Mouse (Mus musculus) mature B cell (primary cell): Measurements from ENCODE around the gene Akr1a1.
"Not testable (repeated sequence)": the region's sequence is repeated elsewhere in the genome, so short reads cannot be mapped to it uniquely, and the experiment has no call there.

Source experiments
- in situ Hi-C: fragments of 300-500 bp; cut with MboI; formaldehyde crosslinking; loops from 2 replicates; pipeline ENCODE4 v1.14.3; 2019

Akr1a1 gene

DNA sequence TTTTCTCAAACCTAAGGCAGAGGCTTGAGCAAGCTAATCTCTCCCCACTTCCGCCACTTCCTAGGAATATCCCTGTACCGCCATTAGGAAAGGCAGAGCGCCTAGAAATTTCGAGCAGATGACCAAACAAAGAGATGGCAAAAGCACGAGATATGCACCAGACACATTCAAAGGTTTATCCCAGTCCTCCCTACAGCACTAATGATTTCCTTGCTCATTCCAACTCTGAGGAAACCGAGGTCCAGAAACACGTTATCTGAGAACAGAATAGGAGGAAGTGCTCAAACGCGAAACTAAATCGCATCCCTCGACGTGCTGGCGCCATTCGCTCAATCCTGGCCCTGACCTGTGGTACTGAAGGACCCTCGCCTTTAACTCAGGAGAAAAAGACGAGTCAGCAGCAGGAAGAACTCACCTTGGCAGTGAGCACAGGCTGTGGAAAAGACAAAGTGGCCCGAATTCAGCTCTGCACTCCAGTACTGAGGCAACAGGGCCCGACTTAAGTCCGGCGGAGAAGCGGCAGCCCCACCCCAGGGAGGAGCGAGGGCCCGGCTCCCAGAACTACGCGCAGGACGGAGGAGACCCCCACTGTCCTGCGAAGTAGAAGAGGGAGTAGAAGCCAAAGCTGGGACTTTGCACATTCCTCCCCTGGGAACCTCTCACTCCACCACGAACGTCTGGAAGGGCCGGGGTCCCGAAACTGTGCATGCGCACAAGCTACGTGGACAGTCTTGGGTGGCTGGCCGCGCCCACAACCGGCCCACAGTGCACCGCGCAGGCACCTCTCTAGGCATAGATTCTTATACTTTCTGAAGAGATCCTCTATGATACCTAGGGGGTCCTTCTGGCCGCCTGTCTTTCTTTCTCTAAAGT is at the start of gene Akr1a1:
Gene Akr1a1 (minus strand): TSS at position 757 of the 873 bp plus-strand sequence.
- in situ Hi-C loops: no loop called here

- in situ Hi-C loops: no loop called here
These were observed 49.5 kb upstream of the Akr1a1 start for GRCm38 (mm10) chr4:116700964-116701363.

DNA sequence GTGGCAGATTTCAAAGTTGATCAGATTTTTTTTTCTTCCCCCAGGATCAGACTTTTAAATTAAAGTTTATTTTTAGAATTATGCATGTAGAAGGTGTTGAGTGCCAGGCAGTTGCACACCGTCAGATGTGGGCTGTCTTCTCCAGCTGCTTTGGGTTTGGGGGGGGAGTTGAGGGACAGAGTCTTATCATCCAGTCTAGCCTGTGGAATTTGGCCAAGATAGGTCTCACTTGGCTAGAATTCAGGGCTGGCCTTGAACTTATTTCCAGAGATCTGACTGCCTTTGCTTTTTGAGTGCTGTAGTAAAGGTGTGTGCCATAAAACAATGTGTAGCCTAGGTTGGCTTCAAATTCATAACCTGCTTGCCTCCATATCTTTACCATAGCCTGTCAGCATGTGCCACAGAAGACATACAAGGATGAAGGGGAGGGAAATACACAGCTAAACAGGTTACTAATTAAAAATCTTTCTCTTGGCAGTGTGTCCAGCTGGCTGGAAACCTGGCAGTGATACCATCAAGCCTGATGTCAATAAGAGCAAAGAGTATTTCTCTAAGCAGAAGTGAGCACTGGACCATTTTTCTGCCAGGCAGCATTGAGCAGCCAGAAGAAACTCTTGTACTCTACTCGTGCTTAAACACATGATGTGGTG is 47.3 kb upstream of the Akr1a1 start:
- in situ Hi-C loops: no loop called here

DNA sequence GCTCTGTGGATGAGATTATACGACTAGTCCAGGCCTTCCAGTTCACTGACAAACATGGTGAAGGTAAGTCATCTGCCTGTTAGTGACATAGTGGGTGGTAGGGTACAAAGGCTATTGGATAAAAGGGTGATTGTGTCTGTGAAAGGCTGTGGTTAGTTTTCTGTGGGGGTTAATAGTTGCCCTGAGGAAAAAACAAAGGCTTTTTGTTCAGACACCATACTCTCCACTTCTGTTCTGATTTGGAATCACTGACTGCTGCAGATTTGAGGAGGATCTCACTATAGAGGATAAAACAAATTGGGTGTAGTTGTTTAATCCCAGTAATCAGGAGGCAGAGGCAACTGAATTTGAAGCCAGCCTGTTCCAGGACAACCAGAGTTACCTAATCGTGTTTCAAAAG is 42.3 kb upstream of the Akr1a1 start:
- in situ Hi-C loops: no loop called here

DNA sequence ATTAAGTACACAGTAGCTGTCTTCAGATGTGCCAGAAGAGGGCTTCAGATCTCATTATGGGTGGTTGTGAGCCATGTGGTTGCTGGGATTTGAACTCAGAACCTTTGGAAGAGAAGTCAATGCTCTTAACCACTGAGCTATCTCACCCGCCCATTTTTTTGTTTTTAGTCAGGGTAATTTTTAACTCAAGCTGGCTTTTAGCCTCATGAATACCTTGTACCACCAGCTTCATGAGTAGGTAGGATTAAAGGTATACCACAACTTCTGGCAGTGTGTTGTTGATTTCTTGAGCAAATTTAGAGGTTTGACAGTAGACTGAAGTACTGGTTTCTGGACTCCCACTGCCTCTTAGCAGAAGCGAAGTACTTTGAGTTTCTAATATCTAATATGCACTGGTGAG is 40.7 kb upstream of the Akr1a1 start:
- in situ Hi-C loops: no loop called here

GRCm38 (mm10) chr4:116689309-116689876 is 37.9 kb upstream of the Akr1a1 start:
- in situ Hi-C loops: no loop called here

DNA sequence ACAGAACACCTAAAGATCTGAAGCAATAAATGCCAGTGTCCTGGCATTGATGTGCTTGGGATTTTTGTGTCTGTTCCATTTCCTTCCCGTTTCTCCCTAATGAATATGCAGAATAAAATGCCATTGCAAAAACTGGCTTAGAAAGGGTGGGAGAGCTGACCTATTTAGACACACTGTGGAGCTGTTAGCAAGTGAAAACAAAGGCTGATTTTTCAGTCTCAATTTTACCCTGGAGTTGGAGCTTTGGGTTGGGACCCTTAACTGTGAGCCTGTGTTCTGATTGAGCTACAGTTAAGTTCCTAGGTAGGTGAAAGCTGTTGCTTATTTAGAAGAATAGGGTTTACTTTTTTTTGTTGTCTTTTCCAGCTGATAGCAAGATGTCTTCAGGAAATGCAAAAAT is 35.6 kb upstream of the Akr1a1 start:
- in situ Hi-C loops: no loop called here

- in situ Hi-C loops: no loop called here
These were observed 34.1 kb upstream of the Akr1a1 start, which contains the start of gene Prdx1 for GRCm38 (mm10) chr4:116685402-116686061. TSS of gene Prdx1 (plus strand) at chr4:116685544.

- in situ Hi-C loops: no loop called here
These were observed 33.2 kb upstream of the Akr1a1 start for GRCm38 (mm10) chr4:116684665-116685064.

DNA sequence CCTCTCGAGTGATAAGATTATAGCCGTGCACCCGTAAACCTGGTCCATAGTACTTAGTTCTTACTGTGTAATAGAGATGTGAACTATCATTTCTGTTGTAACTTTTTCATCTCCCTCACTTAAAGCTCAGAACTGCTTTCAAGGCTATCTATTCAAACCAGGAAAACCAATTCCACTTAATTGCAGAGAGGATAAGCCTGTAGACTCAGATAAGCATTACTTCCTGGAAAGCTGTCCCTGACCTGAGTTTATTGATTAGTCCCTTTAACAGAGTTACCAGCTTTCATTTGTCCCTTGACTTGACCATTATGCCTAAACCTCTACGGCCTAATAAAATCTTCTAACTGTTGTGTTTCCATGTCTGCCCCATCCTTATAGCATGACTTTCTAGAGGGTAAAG is 32.5 kb upstream of the Akr1a1 start:
- in situ Hi-C loops: no loop called here

GRCm38 (mm10) chr4:116680521-116680920 is 29.0 kb upstream of the Akr1a1 start:
- in situ Hi-C loops: not testable (repeated sequence)

- in situ Hi-C loops: no loop called here
These were observed 27.7 kb upstream of the Akr1a1 start for GRCm38 (mm10) chr4:116679141-116679540.

DNA sequence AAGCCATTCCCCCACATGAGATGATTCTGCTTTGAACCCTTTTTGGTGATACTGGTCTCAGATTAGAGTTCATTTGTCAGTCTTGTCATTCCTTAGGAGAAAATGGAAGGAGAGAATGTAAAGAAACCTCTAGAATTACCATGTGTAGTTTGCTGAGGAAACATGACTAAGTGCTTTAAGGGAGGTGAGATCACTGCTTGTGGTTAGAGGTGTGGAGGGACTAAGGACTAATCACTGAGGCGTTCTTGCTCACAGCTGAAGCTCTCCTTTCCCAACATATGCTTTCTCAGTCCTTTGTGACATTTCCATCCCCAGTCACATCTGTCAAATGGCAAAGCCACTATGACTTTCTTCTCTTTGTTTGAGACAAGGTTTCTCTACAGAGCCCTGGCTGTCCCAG is 26.3 kb upstream of the Akr1a1 start:
- in situ Hi-C loops: no loop called here

DNA sequence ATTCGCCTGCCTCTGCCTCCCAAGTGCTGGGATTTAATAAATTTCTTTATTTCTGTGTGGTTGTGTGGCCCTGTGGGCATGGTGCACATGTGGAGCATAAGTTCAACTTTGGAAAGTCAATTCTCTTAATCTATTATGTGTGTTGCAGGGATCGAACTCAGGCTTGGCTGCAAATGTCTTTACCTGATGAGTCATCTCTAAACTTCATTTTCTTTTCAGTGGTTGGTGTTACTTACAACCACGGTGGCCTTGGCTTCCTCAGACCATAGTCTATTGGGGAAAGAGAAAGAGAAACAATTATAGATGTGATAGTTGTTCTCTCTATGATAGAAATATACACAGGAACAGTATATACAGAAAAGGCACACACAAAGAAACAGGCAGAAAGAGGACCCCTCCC is 24.5 kb upstream of the Akr1a1 start:
- in situ Hi-C loops: no loop called here

GRCm38 (mm10) chr4:116674761-116675160 is 23.3 kb upstream of the Akr1a1 start:
- in situ Hi-C loops: not testable (repeated sequence)

GRCm38 (mm10) chr4:116672785-116673184 is 21.3 kb upstream of the Akr1a1 start:
- in situ Hi-C loops: no loop called here

DNA sequence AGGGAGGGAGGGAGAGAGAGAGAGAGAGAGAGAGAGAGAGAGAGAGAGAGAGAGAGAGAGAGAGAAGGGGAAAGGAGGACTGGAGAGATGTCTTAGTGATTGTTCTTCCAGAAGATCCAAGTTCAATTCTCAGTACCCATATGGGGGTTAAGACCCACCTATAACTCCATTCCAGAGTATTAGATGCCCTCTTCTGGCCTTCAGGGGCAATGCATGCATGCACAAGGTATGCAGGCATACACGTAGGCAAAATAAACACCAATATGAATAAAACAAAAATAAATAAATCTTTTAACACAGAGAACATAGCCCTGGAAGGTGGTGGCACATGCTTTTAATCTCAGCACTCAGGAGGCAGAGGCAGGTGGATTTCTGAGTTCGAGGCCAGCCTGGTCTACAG is 17.8 kb upstream of the Akr1a1 start:
- in situ Hi-C loops: no loop called here

GRCm38 (mm10) chr4:116668145-116668544 is 16.7 kb upstream of the Akr1a1 start:
- in situ Hi-C loops: no loop called here

- in situ Hi-C loops: no loop called here
These were observed 15.1 kb upstream of the Akr1a1 start for GRCm38 (mm10) chr4:116666625-116667024.

DNA sequence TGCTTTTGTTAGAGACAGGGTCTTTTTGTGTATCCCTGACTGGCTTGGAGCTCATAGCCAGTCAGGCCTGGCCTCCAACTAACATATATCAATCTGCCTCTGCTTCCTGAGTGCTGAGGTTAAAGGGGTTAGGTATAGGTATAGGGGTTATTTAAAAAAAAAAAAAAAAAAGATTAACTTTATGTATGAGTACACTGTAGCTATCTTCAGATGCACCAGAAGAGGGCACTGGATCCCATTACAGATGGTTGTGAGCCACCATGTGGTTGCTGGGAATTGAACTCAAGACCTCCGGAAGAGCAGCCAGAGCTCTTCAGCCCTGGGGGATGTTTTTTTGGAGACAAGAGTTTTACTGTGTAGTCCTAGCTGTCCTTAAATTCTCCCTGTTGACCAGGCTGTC is 10.5 kb upstream of the Akr1a1 start:
- in situ Hi-C loops: no loop called here

DNA sequence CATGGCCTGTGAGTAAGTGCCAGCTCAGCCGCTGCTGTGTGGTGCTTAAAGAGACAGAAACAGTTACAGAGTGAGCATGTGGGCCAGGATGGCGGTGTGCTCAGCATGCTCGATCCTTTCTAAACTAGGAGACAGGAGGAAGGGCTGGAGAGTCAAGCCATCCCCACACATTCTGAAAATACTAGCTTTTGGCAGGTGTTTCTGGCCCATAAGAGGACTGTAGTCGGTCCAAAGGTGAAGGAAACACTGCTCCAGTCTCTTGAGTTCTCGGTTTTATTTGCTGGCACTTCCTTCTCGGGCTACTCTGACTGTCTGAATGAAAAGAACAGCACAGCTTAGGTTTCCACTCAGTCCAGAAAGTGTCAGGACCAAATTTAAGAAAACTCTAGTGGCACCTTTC is 9.3 kb upstream of the Akr1a1 start:
- in situ Hi-C loops: no loop called here

- in situ Hi-C loops: not testable (repeated sequence)
These were observed 8.4 kb upstream of the Akr1a1 start for GRCm38 (mm10) chr4:116659916-116660315.
